Mouse (Mus musculus): ENCODE data around the gene Cep78. TPM values are rescaled to one million over a fixed set of nuclear protein-coding genes. Genes with fewer than 3 reads are reported as not detected.

The Cep78 gene
- polyA plus RNA-seq, 1 experiment from 2014 or later = 4.3 TPM

DNA sequence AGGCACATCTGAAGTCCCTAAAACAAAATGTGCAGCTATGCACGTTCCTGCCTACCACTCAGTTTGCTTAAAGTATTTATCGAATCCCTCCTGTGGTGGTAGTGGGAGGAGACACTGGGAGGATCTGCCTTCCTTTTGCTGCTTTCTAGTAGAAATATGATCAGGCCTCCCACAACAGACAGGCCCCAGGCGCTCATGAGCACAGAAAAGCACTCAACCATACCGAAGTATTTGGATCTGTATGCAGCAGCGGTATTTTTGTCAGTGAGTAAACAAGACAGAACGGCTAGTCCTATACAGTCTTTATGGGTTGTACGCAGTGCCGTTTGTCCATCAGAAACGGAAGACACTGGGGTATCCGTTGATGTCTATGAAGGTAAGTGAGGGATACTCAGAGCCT is 37.4 kb upstream of the Cep78 start:
- TF ChIP-seq CTCF (IDR thresholded peaks at IDR 0.05; ENCODE audit: low read depth) = no peak
- H3K4me3 ChIP-seq (ENCODE audit: low read depth, low read length) = no peak overlapping the region
- no peak overlapping the region for H3K4me2 ChIP-seq (replicated peaks; ENCODE audit: low read depth)
- no peak overlapping the region for H3K9ac ChIP-seq (ENCODE audit: low read depth, low read length)
- no peak for ATAC-seq
- 61% methylated on average over 10 of the region's 10 CpGs for WGBS
- H3K27me3 ChIP-seq (replicated peaks; ENCODE audit: control insufficient read depth, insufficient read depth, low read length) = no peaks in the 10 kb centered on the region
- no peaks in the 10 kb centered on the region for H3K4me1 ChIP-seq (replicated peaks; ENCODE audit: control insufficient read depth, insufficient read depth, low read length)
- no peak overlapping the region for H3K27ac ChIP-seq (ENCODE audit: low read depth, low read length)
- H3K36me3 ChIP-seq (ENCODE audit: control insufficient read depth, insufficient read depth) = no peaks in the 10 kb centered on the region
- 0 out of 2 replicates have a peak, but pooled peaks cover 3% of the 10 kb centered on the region for H3K9me3 ChIP-seq (ENCODE audit: control insufficient read depth)

DNA sequence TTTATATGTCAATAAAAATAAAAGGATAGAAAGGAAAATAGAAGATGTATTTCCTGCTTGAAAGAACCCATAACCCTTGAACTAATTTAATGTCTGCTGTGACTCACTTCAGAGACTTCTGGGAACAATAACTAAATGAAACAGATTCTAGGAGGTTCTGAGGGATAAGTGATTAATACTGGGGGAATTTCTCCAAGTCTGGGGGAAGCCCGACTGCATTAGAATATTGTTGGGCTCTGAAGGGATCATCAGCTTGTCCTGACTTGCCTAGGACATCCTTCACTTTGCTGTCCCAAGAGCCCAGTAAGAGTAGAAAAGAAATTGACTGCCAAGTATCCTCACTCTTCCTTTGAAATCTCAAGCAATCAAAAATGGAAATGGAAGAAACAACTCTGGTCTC is 31.4 kb upstream of the Cep78 start:
- Histone ChIP-seq H3K36me3 (ENCODE audit: control insufficient read depth, insufficient read depth) (no peaks in the 10 kb centered on the region), H3K27ac (ENCODE audit: low read depth, low read length) (no peak overlapping the region), H3K4me2 (replicated peaks; ENCODE audit: low read depth) (no peak overlapping the region), H3K27me3 (replicated peaks; ENCODE audit: control insufficient read depth, insufficient read depth, low read length) (no peaks in the 10 kb centered on the region), H3K9ac (ENCODE audit: low read depth, low read length) (no peak overlapping the region), H3K4me3 (ENCODE audit: low read depth, low read length) (no peak overlapping the region), H3K4me1 (replicated peaks; ENCODE audit: control insufficient read depth, insufficient read depth, low read length) (no peaks in the 10 kb centered on the region), H3K9me3 (ENCODE audit: control insufficient read depth) (0 out of 2 replicates have a peak, but pooled peaks cover 3% of the 10 kb centered on the region)
- no peak for TF ChIP-seq CTCF (IDR thresholded peaks at IDR 0.05; ENCODE audit: low read depth)
- WGBS = 57% methylated on average over 1 of the region's 1 CpGs
- no peak for ATAC-seq

GRCm38 (mm10) chr19:16015191-16015968 is 30.6 kb upstream of the Cep78 start:
- Histone ChIP-seq H3K9ac (ENCODE audit: low read depth, low read length) (no peak overlapping the region), H3K27me3 (replicated peaks; ENCODE audit: control insufficient read depth, insufficient read depth, low read length) (no peaks in the 10 kb centered on the region), H3K9me3 (ENCODE audit: control insufficient read depth) (0 out of 2 replicates have a peak, but pooled peaks cover 3% of the 10 kb centered on the region), H3K4me2 (replicated peaks; ENCODE audit: low read depth) (no peak overlapping the region), H3K4me1 (replicated peaks; ENCODE audit: control insufficient read depth, insufficient read depth, low read length) (no peaks in the 10 kb centered on the region), H3K4me3 (ENCODE audit: low read depth, low read length) (no peak overlapping the region), H3K36me3 (ENCODE audit: control insufficient read depth, insufficient read depth) (no peaks in the 10 kb centered on the region), H3K27ac (ENCODE audit: low read depth, low read length) (no peak overlapping the region)
- no peak for ATAC-seq
- TF ChIP-seq CTCF (IDR thresholded peaks at IDR 0.05; ENCODE audit: low read depth) = no peak
- 78% methylated on average over 10 of the region's 10 CpGs for WGBS

DNA sequence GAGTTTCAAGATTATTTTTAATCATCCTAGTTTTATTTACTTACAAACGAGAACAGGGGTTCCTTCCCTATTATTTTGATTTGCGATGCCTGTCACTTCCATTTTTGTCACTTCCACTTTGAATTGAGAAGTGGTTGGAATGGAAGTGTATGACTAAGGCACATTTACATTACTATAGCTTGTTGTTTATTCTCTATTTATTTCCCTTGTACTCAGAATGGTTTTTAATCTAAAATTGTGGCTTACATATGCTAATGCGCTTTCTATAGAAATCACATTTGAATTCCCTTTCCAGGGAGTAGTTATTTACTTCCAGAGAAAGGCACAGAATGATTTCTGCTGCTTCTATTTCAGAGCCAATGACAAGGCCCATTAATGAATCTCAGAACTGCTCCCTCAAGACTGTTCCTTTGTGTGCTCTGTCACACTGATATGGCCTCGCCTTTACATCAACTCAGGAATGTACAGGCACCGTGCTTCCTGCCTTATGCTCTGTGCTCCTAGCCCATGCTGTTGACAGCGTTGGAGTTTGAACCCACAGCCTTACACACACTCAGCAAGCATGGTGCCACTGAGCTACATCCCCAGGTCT is 25.1 kb upstream of the Cep78 start:
- no peak overlapping the region for H3K4me2 ChIP-seq (replicated peaks; ENCODE audit: low read depth)

GRCm38 (mm10) chr19:16009111-16009510 is 24.3 kb upstream of the Cep78 start:
- Histone ChIP-seq H3K36me3 (ENCODE audit: control insufficient read depth, insufficient read depth) (no peaks in the 10 kb centered on the region), H3K9me3 (ENCODE audit: control insufficient read depth) (no peaks in the 10 kb centered on the region), H3K27me3 (replicated peaks; ENCODE audit: control insufficient read depth, insufficient read depth, low read length) (no peaks in the 10 kb centered on the region), H3K9ac (ENCODE audit: low read depth, low read length) (no peak overlapping the region), H3K4me3 (ENCODE audit: low read depth, low read length) (no peak overlapping the region), H3K4me1 (replicated peaks; ENCODE audit: control insufficient read depth, insufficient read depth, low read length) (no peaks in the 10 kb centered on the region), H3K4me2 (replicated peaks; ENCODE audit: low read depth) (no peak overlapping the region), H3K27ac (ENCODE audit: low read depth, low read length) (no peak overlapping the region)
- 83% methylated on average over 4 of the region's 4 CpGs for WGBS
- no peak for ATAC-seq
- no peak for TF ChIP-seq CTCF (IDR thresholded peaks at IDR 0.05; ENCODE audit: low read depth)

More for the DNA sequence above, 25.1 kb upstream of the Cep78 start:
- TF ChIP-seq CTCF (IDR thresholded peaks at IDR 0.05; ENCODE audit: low read depth) = no peak
- Histone ChIP-seq H3K9ac (ENCODE audit: low read depth, low read length) (no peak overlapping the region), H3K27me3 (replicated peaks; ENCODE audit: control insufficient read depth, insufficient read depth, low read length) (no peaks in the 10 kb centered on the region), H3K36me3 (ENCODE audit: control insufficient read depth, insufficient read depth) (no peaks in the 10 kb centered on the region), H3K27ac (ENCODE audit: low read depth, low read length) (no peak overlapping the region), H3K4me1 (replicated peaks; ENCODE audit: control insufficient read depth, insufficient read depth, low read length) (no peaks in the 10 kb centered on the region), H3K9me3 (ENCODE audit: control insufficient read depth) (no peaks in the 10 kb centered on the region), H3K4me3 (ENCODE audit: low read depth, low read length) (no peak overlapping the region)
- ATAC-seq = peak; percentile 45; the same call in 1 of the 2 replicates
- 61% methylated on average over 6 of the region's 6 CpGs for WGBS

- no peak for TF ChIP-seq CTCF (IDR thresholded peaks at IDR 0.05; ENCODE audit: low read depth)
- no peak for ATAC-seq
- 86% methylated on average over 8 of the region's 8 CpGs for WGBS
- H3K27ac ChIP-seq (ENCODE audit: low read depth, low read length) = no peak overlapping the region
- no peaks in the 10 kb centered on the region for H3K36me3 ChIP-seq (ENCODE audit: control insufficient read depth, insufficient read depth)
- no peaks in the 10 kb centered on the region for H3K9me3 ChIP-seq (ENCODE audit: control insufficient read depth)
- no peak overlapping the region for H3K9ac ChIP-seq (ENCODE audit: low read depth, low read length)
- H3K4me3 ChIP-seq (ENCODE audit: low read depth, low read length) = no peak overlapping the region
- H3K4me1 ChIP-seq (replicated peaks; ENCODE audit: control insufficient read depth, insufficient read depth, low read length) = no peaks in the 10 kb centered on the region
- no peak overlapping the region for H3K4me2 ChIP-seq (replicated peaks; ENCODE audit: low read depth)
- H3K27me3 ChIP-seq (replicated peaks; ENCODE audit: control insufficient read depth, insufficient read depth, low read length) = no peaks in the 10 kb centered on the region
These were observed 22.3 kb upstream of the Cep78 start for GRCm38 (mm10) chr19:16007131-16007530.
